In genomic region chr14:54994136-54994868, GRCm38 (mm10) we compare ENCODE assay signal across 9 mouse cellular contexts. TPM values are rescaled to one million over a fixed set of nuclear protein-coding genes. Genes with fewer than 3 reads are reported as not detected.
DNase-seq lines count a peak whose midpoint lies in the region; ATAC-seq lines count a peak whose summit lies in the region.
"Had no signal": no experiment of that assay in that cellular context is flagged by ENCODE, and none has a peak within 500 bp of the region (broad histone marks: within the 10 kb centered on the region; RNA-seq: fewer than 3 reads in every experiment).

TSS of gene Myh7 (minus strand) at chr14:54994626.

- WGBS in intestine, embryonic 16.5 days = 52% methylated on average over 11 of the region's 11 CpGs
- WGBS in intestine, embryonic 15.5 days = 48% methylated on average over 11 of the region's 11 CpGs
- WGBS in forebrain, embryonic 15.5 days = 53% methylated on average over 11 of the region's 11 CpGs
- WGBS in midbrain, embryonic 15.5 days = 51% methylated on average over 11 of the region's 11 CpGs

- H3K36me3 ChIP-seq in intestine, embryonic 16.5 days (ENCODE audit: control insufficient read depth, insufficient read depth, low read length) = no peaks in the 10 kb centered on the region
- H3K36me3 ChIP-seq in intestine, embryonic 15.5 days = no peaks in the 10 kb centered on the region
- H3K36me3 ChIP-seq in forebrain, embryonic 15.5 days = no peaks in the 10 kb centered on the region
- H3K36me3 ChIP-seq in midbrain, embryonic 15.5 days (replicated peaks) = no peaks in the 10 kb centered on the region

- peaks cover 7% of the 10 kb centered on the region; the same call in 1 of the 2 replicates for H3K4me1 ChIP-seq in intestine, embryonic 16.5 days (ENCODE audit: control insufficient read depth, insufficient read depth, low read length)
- H3K4me1 ChIP-seq in intestine, embryonic 15.5 days (replicated peaks) = peaks cover 8% of the 10 kb centered on the region; the same call in 1 of the 2 replicates
- H3K4me1 ChIP-seq in forebrain, embryonic 15.5 days = peaks cover 27% of the 10 kb centered on the region
- peaks cover 38% of the 10 kb centered on the region for H3K4me1 ChIP-seq in midbrain, embryonic 15.5 days

- intact Hi-C loops in heart, postnatal 25 days (cut with DNase I) = no loop called here

- ATAC-seq in intestine, embryonic 16.5 days = no peak
- no peak for ATAC-seq in intestine, embryonic 15.5 days
- ATAC-seq in forebrain, embryonic 15.5 days (replicated peaks) = no peak
- no peak for ATAC-seq in midbrain, embryonic 15.5 days (replicated peaks)
- ATAC-seq: inflammation-experienced regulatory T-cells, adult 6 months had no signal

- no peaks in the 10 kb centered on the region for H3K27me3 ChIP-seq in intestine, embryonic 16.5 days (replicated peaks; ENCODE audit: control insufficient read depth, insufficient read depth, low read length)
- no peaks in the 10 kb centered on the region for H3K27me3 ChIP-seq in intestine, embryonic 15.5 days (replicated peaks)
- no peaks in the 10 kb centered on the region for H3K27me3 ChIP-seq in forebrain, embryonic 15.5 days
- no peaks in the 10 kb centered on the region for H3K27me3 ChIP-seq in midbrain, embryonic 15.5 days (replicated peaks)

- H3K4me3 ChIP-seq in intestine, embryonic 16.5 days (ENCODE audit: low read length) = no peak within 1 kb of the TSS
- H3K4me3 ChIP-seq in intestine, embryonic 15.5 days (replicated peaks) = no peak within 1 kb of the TSS
- H3K4me3 ChIP-seq in forebrain, embryonic 15.5 days = no peak within 1 kb of the TSS
- H3K4me3 ChIP-seq in midbrain, embryonic 15.5 days = no peak within 1 kb of the TSS

- H3K9ac ChIP-seq in intestine, embryonic 16.5 days (ENCODE audit: low read depth, low read length) = peak within 1 kb of the TSS; percentile 18; the same call in 1 of the 2 replicates
- no peak within 1 kb of the TSS for H3K9ac ChIP-seq in intestine, embryonic 15.5 days
- peak within 1 kb of the TSS; percentile 34 for H3K9ac ChIP-seq in forebrain, embryonic 15.5 days (replicated peaks)
- peak within 1 kb of the TSS; percentile 31 for H3K9ac ChIP-seq in midbrain, embryonic 15.5 days

- no peak for DNase-seq in heart, postnatal 25 days (ENCODE audit: low spot score)
- no peak for DNase-seq in kidney, adult 9 months
- DNase-seq in urinary bladder, postnatal 4 days (ENCODE audit: low spot score in 2 of 2) = no peak
- DNase-seq in cerebellum, adult 18-20 months = no peak

- H3K4me2 ChIP-seq in intestine, embryonic 16.5 days (ENCODE audit: low read depth, low read length) = no peak within 1 kb of the TSS
- no peak within 1 kb of the TSS for H3K4me2 ChIP-seq in intestine, embryonic 15.5 days (replicated peaks)
- peak within 1 kb of the TSS; percentile 6 for H3K4me2 ChIP-seq in forebrain, embryonic 15.5 days (replicated peaks)
- peak within 1 kb of the TSS; percentile 18 for H3K4me2 ChIP-seq in midbrain, embryonic 15.5 days

- no peaks in the 10 kb centered on the region for H3K9me3 ChIP-seq in intestine, embryonic 16.5 days (ENCODE audit: control insufficient read depth, low read length)
- H3K9me3 ChIP-seq in intestine, embryonic 15.5 days = no peaks in the 10 kb centered on the region
- no peaks in the 10 kb centered on the region for H3K9me3 ChIP-seq in forebrain, embryonic 15.5 days
- no peaks in the 10 kb centered on the region for H3K9me3 ChIP-seq in midbrain, embryonic 15.5 days

- no peak within 1 kb of the TSS for H3K27ac ChIP-seq in intestine, embryonic 16.5 days (ENCODE audit: low read length)
- H3K27ac ChIP-seq in intestine, embryonic 15.5 days = no peak within 1 kb of the TSS
- H3K27ac ChIP-seq in forebrain, embryonic 15.5 days (replicated peaks) = peak within 1 kb of the TSS; percentile 92
- H3K27ac ChIP-seq in midbrain, embryonic 15.5 days = peak within 1 kb of the TSS; percentile 95

RNA-seq across cellular contexts. Expression of gene Myh7, which starts in this region (rescaled TPM):
- 2.6 and 4.1 TPM in 2 replicates for polyA plus RNA-seq in intestine, embryonic 16.5 days (2015; fragmentation: Nextera tagmentation; extraction: Ambion mirVana)
- 0.83 and 1.6 TPM in 2 replicates for polyA plus RNA-seq in intestine, embryonic 15.5 days (2015; fragmentation: Nextera tagmentation; extraction: Ambion mirVana)
- 6.5 and 6.7 TPM in 2 replicates for polyA plus RNA-seq in forebrain, embryonic 15.5 days (2015; fragmentation: Nextera tagmentation; extraction: Ambion mirVana)
- total RNA-seq in heart, postnatal 25 days (2021) = 1,000 to 10,000 TPM; 2,164 to 2,361 TPM
- polyA plus RNA-seq in midbrain, embryonic 15.5 days (2015; fragmentation: Nextera tagmentation; extraction: Ambion mirVana) = 7.5 and 8.7 TPM in 2 replicates
- polyA plus RNA-seq: inflammation-experienced regulatory T-cells, adult 6 months had no signal

Comparison
In these comparisons a context has a peak if more than half of its experiments do, and no peak if none do; other contexts are left out.
1. H3K27ac ChIP-seq: peak in forebrain, embryonic 15.5 days (single experiment) and midbrain, embryonic 15.5 days (single experiment); none in intestine, embryonic 16.5 days (single experiment) and intestine, embryonic 15.5 days (single experiment).
2. H3K4me2 ChIP-seq: peak in forebrain, embryonic 15.5 days (single experiment) and midbrain, embryonic 15.5 days (single experiment); none in intestine, embryonic 16.5 days (single experiment) and intestine, embryonic 15.5 days (single experiment).